ENCODE assay signal across 28 mouse cellular contexts in the genomic region with DNA sequence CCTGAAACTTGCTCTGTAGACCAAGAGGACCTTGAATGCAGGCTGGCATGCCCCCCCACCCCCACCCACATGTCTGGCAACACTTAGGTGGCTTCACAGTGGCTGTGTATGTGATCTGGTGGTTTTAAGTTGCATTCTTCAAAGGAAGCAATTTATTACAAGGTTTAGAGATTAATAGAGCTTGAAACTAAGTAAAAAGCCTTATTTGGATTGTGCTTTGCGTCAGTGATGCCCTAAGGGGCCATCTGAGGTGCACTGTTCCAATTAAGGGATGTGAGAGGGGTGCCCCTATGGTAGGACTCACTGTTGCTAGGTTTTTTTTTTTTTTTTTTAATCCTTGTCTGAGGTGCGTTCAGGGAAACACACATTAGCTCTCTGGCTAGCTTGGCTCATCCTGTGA. TPM values are rescaled to one million over a fixed set of nuclear protein-coding genes. Genes with fewer than 3 reads are reported as not detected.
DNase-seq lines count a peak whose midpoint lies in the region; ATAC-seq and TF ChIP-seq lines count a peak whose summit lies in the region.
"Had no signal": no experiment of that assay in that cellular context is flagged by ENCODE, and none has a peak within 500 bp of the region (broad histone marks: within the 10 kb centered on the region; RNA-seq: fewer than 3 reads in every experiment).

No protein-coding gene starts in this region.

- 40% methylated on average over 2 of the region's 2 CpGs for WGBS in kidney, adult 2 months
- WGBS in kidney, embryonic 15.5 days: 32% methylated on average over 2 of the region's 2 CpGs
- WGBS in kidney, postnatal 0 days: 35% methylated on average over 2 of the region's 2 CpGs

- CTCF ChIA-PET in Patski (lab: Charles Lee): no interaction called here

- no peak overlapping the region for H3K4me2 ChIP-seq in kidney, embryonic 15.5 days
- no peak overlapping the region for H3K4me2 ChIP-seq in kidney, postnatal 0 days (ENCODE audit: low read length)
- H3K4me2 ChIP-seq: embryonic facial prominence, embryonic 13.5 days; embryonic facial prominence, embryonic 15.5 days; forebrain, embryonic 12.5 days had no signal

- POLR2A ChIA-PET in Patski (lab: Charles Lee): interaction anchor here (0.7 kb wide), 1 partner anchor 668 kb away, joined by 3 read pairs; no protein-coding TSS in a partner anchor

- no peak for TF ChIP-seq POLR2A in kidney, adult 2 months (IDR thresholded peaks at IDR 0.05; ENCODE audit: low read depth, low read length)

- no peaks in the 10 kb centered on the region for H3K27me3 ChIP-seq in kidney, adult 2 months (replicated peaks; ENCODE audit: control insufficient read depth, insufficient read depth, low read length)
- H3K27me3 ChIP-seq in kidney, embryonic 15.5 days: 0 out of 2 replicates have a peak, but pooled peaks cover 6% of the 10 kb centered on the region
- no peaks in the 10 kb centered on the region for H3K27me3 ChIP-seq in kidney, postnatal 0 days (ENCODE audit: insufficient read depth, low read length)
- H3K27me3 ChIP-seq in Patski: no peaks in the 10 kb centered on the region
- H3K27me3 ChIP-seq: embryonic facial prominence, embryonic 13.5 days; embryonic facial prominence, embryonic 15.5 days; forebrain, embryonic 12.5 days had no signal

- no peaks in the 10 kb centered on the region for H3K9me3 ChIP-seq in kidney, embryonic 15.5 days (replicated peaks)
- no peaks in the 10 kb centered on the region for H3K9me3 ChIP-seq in kidney, postnatal 0 days (replicated peaks; ENCODE audit: low read length)
- H3K9me3 ChIP-seq: embryonic facial prominence, embryonic 13.5 days; embryonic facial prominence, embryonic 15.5 days; forebrain, embryonic 10.5 days; forebrain, embryonic 12.5 days; G1E had no signal

- in situ Hi-C loops in Patski (cut with MboI; ENCODE audit: low pct_unique_long_range_greater_than_20kb): no loop called here

- peak; percentile 11 for DNase-seq in kidney, adult 2 months
- no peak for DNase-seq in kidney, postnatal 36 days
- no peak for DNase-seq in kidney, adult 9 months
- DNase-seq in kidney, postnatal 0 days (ENCODE audit: low spot score): peak; percentile 80
- DNase-seq in kidney, adult 8-10 months: no peak
- DNase-seq in Patski (ENCODE audit: low read depth, low spot score): no peak
- DNase-seq: adrenal gland, adult 2 months; adrenal gland, postnatal 10 days; adrenal gland, postnatal 25 days; B cell, adult 2 months; cerebellum, adult 11 months; cerebellum, adult 18-20 months; cerebellum, adult 8-10 months; cerebellum, adult 9-11 months; cerebellum, postnatal 14 days; cerebellum, postnatal 36 days; embryo, embryonic 11 days had no signal

- H3K4me3 ChIP-seq in kidney, adult 2 months (ENCODE audit: insufficient read depth, low read depth, low read length): no peak overlapping the region
- H3K4me3 ChIP-seq in kidney, embryonic 15.5 days (replicated peaks): no peak overlapping the region
- no peak overlapping the region for H3K4me3 ChIP-seq in kidney, postnatal 0 days (replicated peaks; ENCODE audit: low read depth, low read length)
- H3K4me3 ChIP-seq: embryonic facial prominence, embryonic 13.5 days; embryonic facial prominence, embryonic 15.5 days; erythroblast, embryonic 14.5 days; forebrain, embryonic 10.5 days; forebrain, embryonic 12.5 days had no signal

- TF ChIP-seq CTCF in kidney, adult 2 months (conservative IDR thresholded peaks at IDR 0.05; ENCODE audit: insufficient read depth, insufficient read length, low read depth, low read length): no peak
- no peak for TF ChIP-seq CTCF in kidney, postnatal 0 days (IDR thresholded peaks at IDR 0.05; ENCODE audit: low read depth)
- TF ChIP-seq CTCF in Patski (IDR thresholded peaks at IDR 0.05): no peak

- H3K27ac ChIP-seq in kidney, adult 2 months (ENCODE audit: insufficient read depth, low read depth, low read length): no peak overlapping the region
- peak overlapping the region; percentile 74 for H3K27ac ChIP-seq in kidney, embryonic 15.5 days
- no peak overlapping the region for H3K27ac ChIP-seq in kidney, postnatal 0 days
- H3K27ac ChIP-seq: embryonic facial prominence, embryonic 13.5 days; embryonic facial prominence, embryonic 15.5 days; forebrain, embryonic 10.5 days; forebrain, embryonic 12.5 days had no signal

- peak; percentile 31 for ATAC-seq in kidney, embryonic 15.5 days (replicated peaks; ENCODE audit: low FRiP score)
- ATAC-seq in kidney, postnatal 0 days (replicated peaks; ENCODE audit: low FRiP score, low read depth): no peak; the same call in 1 of the 2 replicates
- peak; percentile 42 for ATAC-seq in Patski
- ATAC-seq: CD4-positive, CD25-positive, alpha-beta regulatory T cell, adult 4 months; forebrain, embryonic 14.5 days had no signal

- no peak overlapping the region for H3K9ac ChIP-seq in kidney, embryonic 15.5 days
- no peak overlapping the region for H3K9ac ChIP-seq in kidney, postnatal 0 days (ENCODE audit: low read depth, low read length)
- H3K9ac ChIP-seq: embryonic facial prominence, embryonic 13.5 days; embryonic facial prominence, embryonic 15.5 days; forebrain, embryonic 12.5 days had no signal

- H3K36me3 ChIP-seq in kidney, adult 2 months (ENCODE audit: control insufficient read depth, insufficient read depth, low read length): no peaks in the 10 kb centered on the region
- H3K36me3 ChIP-seq in kidney, embryonic 15.5 days: peaks cover 7% of the 10 kb centered on the region; the same call in 1 of the 2 replicates
- no peaks in the 10 kb centered on the region for H3K36me3 ChIP-seq in kidney, postnatal 0 days (ENCODE audit: insufficient read depth, low read length)

- peaks cover 7% of the 10 kb centered on the region; the same call in 1 of the 2 replicates for H3K4me1 ChIP-seq in kidney, adult 2 months (ENCODE audit: control insufficient read depth, insufficient read depth, low read length)
- peaks cover 40% of the 10 kb centered on the region for H3K4me1 ChIP-seq in kidney, embryonic 15.5 days
- H3K4me1 ChIP-seq in kidney, postnatal 0 days (replicated peaks; ENCODE audit: insufficient read depth, low read length): peaks cover 10% of the 10 kb centered on the region; the same call in 1 of the 2 replicates

RNA-seq across cellular contexts. Expression of gene Vapb, which starts 2.9 kb away (rescaled TPM):
- 18.9 and 21.3 TPM in 2 replicates for polyA plus RNA-seq in kidney, adult 2 months (2012; rRNA removed)
- 14.0 and 17.9 TPM in 2 replicates for polyA plus RNA-seq in kidney, embryonic 15.5 days (2015; fragmentation: Nextera tagmentation; extraction: Ambion mirVana)
- polyA plus RNA-seq in kidney, postnatal 0 days (2015; fragmentation: Nextera tagmentation; extraction: Ambion mirVana): 12.2 and 16.3 TPM in 2 replicates
- 122 TPM for polyA plus RNA-seq in Patski (2021)

RNA-seq across cellular contexts. Expression of gene 1700010B08Rik, which starts 15.2 kb away (rescaled TPM):
- polyA plus RNA-seq in kidney, adult 2 months (2012; rRNA removed): not detected in 2 replicates
- polyA plus RNA-seq in kidney, embryonic 15.5 days (2015; fragmentation: Nextera tagmentation; extraction: Ambion mirVana): not detected in 2 replicates
- not detected in 2 replicates for polyA plus RNA-seq in kidney, postnatal 0 days (2015; fragmentation: Nextera tagmentation; extraction: Ambion mirVana)
- not detected for polyA plus RNA-seq in Patski (2021)
- polyA plus RNA-seq: adrenal gland, adult 2 months; brain, embryonic 14.5 days; CD4-positive, CD25-positive, alpha-beta regulatory T cell, adult 4 months; embryonic facial prominence, embryonic 11.5 days; embryonic facial prominence, embryonic 13.5 days; embryonic facial prominence, embryonic 15.5 days; erythroblast, embryonic 14.5 days; forebrain, embryonic 10.5 days; forebrain, embryonic 12.5 days; forebrain, embryonic 14.5 days; G1E had no signal

Comparison
In these comparisons a context has a peak if more than half of its experiments do, and no peak if none do; other contexts are left out.
1. DNase-seq: peak in kidney, adult 2 months (single experiment) and kidney, postnatal 0 days (single experiment); none in kidney, postnatal 36 days (0 of 2), kidney, adult 9 months (single experiment), kidney, adult 8-10 months (0 of 2) and Patski (single experiment).